Mouse (Mus musculus) heart, postnatal 0 days (tissue): ENCODE results near the gene Srgap1.

Experiments
- CTCF ChIP-seq: IDR thresholded peaks from 2 replicates; pipeline ENCODE4 v1.5.1; 2016; ENCODE audit warnings: antibody characterized with exemption, control low read depth, low read depth
- EP300 ChIP-seq: IDR thresholded peaks from 2 replicates; pipeline ENCODE4 v1.6.1; 2016; ENCODE audit warnings: antibody characterized with exemption, low read depth

- no peak for TF ChIP-seq CTCF
- no peak for TF ChIP-seq EP300
These were observed 149.2 kb downstream of the Srgap1 start for GRCm38 (mm10) chr10:121897835-121898370.
